Mouse (Mus musculus): ENCODE data around the gene Stk10.
"Not testable (repeated sequence)": the region's sequence is repeated elsewhere in the genome, so short reads cannot be mapped to it uniquely, and the experiment has no call there.

The Stk10 gene

GRCm38 (mm10) chr11:32605907-32606306, 72.8 kb downstream of the Stk10 start:
- DNase-seq: no peak

DNA sequence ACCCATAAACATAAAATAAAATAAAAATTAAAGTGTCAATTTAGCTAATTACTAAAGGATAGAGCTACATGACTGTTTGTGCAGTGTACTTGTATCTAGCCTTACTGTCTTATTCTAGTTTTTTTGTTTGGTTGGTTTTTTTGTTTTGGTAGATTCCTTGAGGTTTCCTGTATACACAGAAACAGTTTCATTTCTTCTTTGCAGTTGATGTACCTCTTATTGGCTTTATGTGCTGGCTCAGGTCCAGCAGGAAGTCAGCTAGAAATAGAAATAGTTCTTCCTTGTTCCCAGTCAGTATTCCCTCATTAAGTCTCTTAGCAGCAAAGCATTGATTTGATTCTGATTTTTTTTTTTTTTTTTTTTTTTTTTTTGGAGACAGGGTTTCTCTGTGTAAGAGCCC, 74.2 kb downstream of the Stk10 start:
- peak; percentile 70 for DNase-seq

- DNase-seq: no peak
Measured at GRCm38 (mm10) chr11:32610616-32611015, 77.5 kb downstream of the Stk10 start.

DNA sequence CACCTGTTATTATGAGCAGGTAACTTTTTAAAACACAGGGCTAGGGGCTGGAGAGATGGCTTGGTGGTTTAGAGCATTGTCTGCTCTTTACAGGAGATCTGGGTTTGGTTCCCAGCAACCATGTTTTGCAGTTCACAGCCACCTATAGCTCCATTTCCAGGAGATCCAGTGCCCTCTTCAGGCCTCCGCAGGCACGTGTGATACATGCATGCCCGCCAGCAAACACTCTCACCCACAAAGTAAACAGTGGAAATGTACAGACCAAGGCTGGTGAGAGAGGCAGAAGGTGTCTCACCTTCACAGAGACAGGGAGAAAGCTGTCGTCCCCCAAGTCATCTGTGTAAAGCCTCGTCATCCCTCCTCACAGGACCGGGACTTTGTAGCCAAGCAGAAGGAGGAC, 79.2 kb downstream of the Stk10 start:
- DNase-seq: no peak

DNA sequence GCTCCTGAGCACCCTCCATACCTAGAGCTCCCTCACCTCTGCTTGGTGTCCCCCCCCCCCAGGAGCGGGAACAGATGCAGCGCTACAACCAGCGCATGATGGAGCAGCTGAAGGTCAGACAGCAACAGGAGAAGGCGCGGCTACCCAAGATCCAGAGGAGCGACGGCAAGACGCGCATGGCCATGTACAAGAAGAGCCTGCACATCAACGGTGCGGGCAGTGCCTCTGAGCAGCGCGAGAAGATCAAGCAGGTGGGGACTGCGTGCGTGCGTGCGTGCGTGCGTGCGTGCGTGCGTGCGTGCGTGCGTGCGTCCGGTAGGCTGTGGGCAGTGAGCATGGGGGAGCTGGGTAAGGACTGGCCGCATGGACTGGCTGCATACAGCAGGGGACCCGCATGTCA, 81.4 kb downstream of the Stk10 start:
- DNase-seq: no peak

DNA sequence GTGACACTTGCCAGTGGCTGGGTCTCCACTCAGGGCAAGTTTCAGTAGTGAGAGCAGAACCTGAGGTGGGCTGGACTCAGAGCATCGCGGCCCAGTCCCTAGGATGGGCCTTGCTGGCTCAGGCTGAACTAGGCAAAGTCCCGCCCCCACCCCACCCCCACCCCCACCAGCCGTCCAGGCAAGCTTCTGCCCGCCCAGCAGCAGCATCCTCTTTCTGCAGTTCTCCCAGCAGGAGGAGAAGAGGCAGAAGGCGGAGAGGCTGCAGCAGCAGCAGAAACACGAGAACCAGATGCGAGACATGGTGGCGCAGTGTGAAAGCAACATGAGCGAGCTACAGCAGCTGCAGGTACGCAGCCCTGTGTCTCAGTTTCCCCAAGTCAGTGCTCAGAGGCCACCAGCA, 82.5 kb downstream of the Stk10 start:
- no peak for DNase-seq

DNA sequence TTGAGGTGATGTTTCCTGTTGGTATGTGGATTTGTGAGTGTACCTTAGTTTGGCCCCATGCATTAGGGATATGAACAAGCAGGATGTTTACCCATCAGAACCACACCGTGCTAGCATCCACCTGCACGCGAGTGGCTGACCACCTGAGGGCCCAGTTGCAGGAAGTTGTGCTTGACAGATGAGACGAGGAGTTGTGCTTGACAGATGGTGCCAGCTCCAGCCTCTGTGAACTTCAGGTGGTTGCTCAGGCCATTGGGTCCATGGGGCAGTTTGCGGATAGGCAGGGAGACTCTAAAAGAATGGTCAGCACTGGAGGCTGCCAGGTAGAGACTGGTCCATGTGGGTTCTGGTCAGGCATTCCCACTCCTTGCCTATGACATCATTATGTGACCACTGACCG, 83.0 kb downstream of the Stk10 start:
- DNase-seq: no peak

DNA sequence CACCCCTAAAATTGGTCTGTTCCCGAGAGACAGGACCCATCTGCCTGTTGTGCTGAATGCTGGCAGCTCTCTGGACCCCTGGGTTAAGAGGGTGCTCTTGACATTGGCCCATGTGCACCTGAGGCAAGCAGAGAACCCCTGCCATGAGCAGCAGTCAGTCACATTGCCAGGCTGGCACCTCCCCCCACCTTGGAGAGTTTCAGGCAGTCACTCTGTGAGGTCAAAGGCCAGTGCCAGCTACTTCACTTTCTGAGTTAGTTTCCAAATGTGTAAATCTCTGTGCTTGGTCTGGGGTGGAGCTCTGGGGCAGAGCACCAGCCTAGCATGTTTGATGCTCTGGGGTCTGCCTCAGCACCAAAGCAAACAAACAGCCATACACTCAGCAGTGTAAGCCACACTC, 84.9 kb downstream of the Stk10 start:
- DNase-seq: peak; percentile 75 to 79

DNA sequence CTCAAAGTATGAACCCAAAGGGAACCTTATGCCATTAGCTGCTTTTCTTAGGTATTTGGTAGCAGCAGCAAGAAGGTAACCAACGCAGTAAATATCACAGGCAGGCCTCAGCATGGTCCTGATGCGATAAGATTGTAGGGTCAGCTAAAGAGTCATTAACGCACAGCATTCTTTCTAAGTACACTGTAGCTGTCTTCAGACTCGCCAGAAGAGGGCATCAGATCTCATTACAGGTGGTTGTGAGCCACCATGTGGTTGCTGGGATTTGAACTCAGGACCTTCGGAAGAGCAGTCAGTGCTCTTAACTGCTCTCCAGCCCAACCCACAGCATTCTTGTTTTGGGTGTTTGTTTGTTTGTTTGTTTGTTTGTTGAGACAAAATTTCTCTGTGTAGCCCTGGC, 85.5 kb downstream of the Stk10 start:
- not testable (repeated sequence) for DNase-seq

- peak; percentile 70 to 76 for DNase-seq
Measured at GRCm38 (mm10) chr11:32619257-32619816, 86.2 kb downstream of the Stk10 start.

GRCm38 (mm10) chr11:32619866-32620456, 86.9 kb downstream of the Stk10 start:
- no peak for DNase-seq

- DNase-seq: peak; percentile 22 to 35
Measured at GRCm38 (mm10) chr11:32621831-32622478, 88.8 kb downstream of the Stk10 start.

DNA sequence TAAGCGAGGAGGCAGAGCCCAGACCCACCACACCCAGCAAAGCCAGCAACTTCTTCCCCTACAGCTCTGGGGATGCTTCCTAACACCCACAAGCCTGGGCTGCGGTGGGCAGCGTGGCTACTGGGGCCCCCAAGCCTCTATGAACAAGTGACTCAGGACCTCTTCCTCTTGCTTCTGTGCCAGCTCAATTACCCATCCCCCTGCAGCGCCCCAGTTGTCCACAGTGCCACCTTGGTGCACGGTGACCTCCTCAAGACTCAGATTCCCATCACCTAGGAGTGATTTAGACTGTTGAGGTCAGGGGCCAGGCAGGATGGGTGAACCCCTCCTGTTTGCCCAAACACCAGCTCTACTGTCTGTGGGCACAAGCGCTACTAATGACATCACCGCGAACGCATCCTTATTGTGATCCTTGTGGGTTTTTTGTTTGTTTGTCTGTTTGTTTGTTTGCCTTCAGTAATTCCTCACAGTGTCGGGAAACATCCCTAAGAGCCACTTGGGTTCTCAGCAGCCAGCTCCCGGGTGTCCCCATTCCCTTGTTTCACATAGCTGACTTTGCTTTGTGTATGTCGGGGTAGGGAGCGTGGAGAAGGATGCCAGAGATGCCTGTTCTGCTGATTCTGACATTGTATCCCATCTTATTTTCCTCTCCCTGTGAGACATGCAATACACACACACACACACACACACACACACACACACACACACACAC, 89.5 kb downstream of the Stk10 start:
- DNase-seq: no peak

GRCm38 (mm10) chr11:32623236-32623635, 90.1 kb downstream of the Stk10 start:
- DNase-seq: peak; percentile 80 to 86

- DNase-seq: no peak
Measured at GRCm38 (mm10) chr11:32623912-32624311, 90.8 kb downstream of the Stk10 start.

GRCm38 (mm10) chr11:32625677-32626076, 92.6 kb downstream of the Stk10 start:
- DNase-seq: peak; percentile 77 to 91

DNA sequence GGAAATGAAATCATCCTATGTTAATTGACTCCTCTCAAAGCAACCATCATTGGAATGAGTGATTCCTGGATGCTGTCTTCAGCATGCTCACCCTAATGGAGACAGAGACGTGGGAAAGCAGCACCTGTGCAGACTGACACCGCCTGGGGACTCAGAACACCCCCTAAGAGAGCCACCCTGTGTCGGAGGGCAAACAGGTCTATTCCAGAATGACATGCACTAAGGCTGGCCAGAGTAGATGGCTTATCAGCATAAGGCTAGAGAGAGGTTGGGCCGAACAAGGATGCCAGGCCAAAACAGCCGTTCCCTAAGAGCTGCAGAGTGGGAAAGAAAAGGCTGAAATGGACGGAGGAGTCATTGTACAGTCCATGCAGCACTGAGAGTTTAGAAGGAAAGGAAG, 93.0 kb downstream of the Stk10 start:
- DNase-seq: no peak

DNA sequence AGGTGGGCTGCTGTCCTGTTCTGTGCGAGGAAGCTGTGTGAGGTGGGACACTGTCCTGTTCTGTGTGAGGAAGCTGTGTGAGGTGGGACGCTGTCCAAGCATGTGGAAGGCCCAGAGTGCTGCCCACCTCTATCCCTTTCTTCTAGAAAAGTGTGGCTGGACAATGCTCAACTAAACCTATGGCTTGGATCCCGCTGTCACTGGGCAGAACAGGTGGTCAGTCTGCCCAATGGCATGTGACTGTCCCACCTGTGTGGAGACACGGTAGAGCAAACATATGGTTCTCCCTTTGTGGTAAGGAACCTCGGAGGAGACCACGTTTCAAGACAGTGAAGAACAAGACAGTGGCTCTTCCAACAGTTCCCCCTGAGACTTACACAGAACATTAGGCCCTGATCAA, 94.8 kb downstream of the Stk10 start:
- no peak for DNase-seq

- no peak for DNase-seq
Measured at GRCm38 (mm10) chr11:32629713-32630211, 96.7 kb downstream of the Stk10 start.

DNA sequence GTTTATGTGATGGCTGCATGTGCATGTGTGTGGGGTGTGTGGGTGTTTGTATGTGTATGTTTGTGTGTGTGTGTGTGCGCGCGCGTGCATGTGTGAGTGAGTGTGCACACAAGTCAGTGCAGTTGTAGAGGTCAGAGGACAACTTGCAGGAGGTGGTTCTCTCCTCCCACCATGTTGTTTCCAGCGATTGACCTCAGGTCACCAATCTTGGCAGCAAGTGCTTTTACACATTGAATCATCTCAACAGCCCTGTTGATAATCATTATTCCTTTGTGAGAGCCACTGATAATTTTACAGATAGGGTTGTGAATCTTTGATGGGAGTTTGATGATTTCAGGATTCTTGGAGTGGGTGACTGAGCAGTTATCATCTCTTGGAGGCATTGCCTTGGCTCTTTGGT, 99.6 kb downstream of the Stk10 start:
- peak in 1 of 2 experiments; percentile 38 for DNase-seq

DNA sequence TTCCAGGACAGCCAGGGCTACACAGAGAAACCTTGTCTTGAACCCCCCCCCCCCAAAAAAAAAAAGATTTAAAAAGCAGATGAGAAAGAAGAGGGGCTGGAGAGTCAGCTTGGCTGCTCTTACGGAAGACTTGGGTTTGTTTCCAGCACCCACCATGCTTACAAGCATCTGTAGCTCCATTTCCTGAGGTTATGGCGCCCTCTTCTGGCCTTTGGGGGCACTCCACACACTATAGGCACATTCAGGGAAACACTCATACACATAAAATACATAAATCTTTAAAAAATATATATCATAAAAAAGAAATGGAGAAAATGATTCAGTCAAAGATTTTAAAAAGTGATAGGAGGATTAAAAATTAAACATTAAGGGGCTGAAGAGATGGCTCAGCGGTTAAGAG, 100.4 kb downstream of the Stk10 start:
- no peak for DNase-seq

DNA sequence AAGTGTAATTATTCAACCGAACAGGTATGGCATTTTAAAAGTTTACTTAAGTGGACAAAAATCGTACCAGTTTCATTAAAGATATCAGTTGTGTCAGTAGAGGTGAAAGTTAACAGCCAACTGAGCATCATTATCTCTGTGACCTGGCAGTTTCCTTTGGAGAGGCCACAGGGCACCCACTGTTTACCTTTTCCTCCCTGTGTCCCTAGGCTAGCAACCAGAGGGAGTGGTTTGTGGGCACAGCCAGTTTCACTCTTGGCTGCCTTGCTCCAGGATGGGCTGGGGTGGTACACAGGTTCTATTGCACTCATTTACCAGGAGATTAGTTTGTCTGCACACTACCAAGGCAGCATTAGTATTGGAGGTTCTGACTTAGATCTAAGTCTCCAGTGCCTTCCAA, 101.0 kb downstream of the Stk10 start:
- DNase-seq: no peak

DNA sequence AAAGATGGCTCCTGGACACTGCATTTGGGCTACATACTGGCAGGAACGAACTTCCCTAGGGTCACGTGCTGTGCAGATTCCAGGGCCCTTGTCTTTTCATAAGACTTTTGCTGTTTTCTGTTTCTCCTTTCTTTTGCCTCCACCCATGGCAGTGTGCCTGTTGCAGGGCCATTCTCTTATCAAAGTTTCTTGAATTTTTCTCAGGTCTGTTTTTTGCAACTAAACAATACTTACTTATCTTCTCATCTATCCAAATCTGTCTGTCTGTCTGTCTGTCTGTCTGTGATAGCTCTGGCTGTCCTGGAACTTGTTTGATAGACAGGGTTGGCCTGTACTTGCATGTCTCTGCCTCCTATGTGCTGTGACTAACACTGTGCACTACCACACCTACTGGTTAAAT, 101.7 kb downstream of the Stk10 start:
- no peak for DNase-seq

- DNase-seq: no peak
Measured at GRCm38 (mm10) chr11:32636275-32636674, 103.2 kb downstream of the Stk10 start.

All from kidney, postnatal 36 days (tissue).